Mouse (Mus musculus): ENCODE measurements around the gene Sub1. TPM values are rescaled to one million over a fixed set of nuclear protein-coding genes. Genes with fewer than 3 reads are reported as not detected.

Sub1 gene
- total RNA-seq, 2 experiments from 2014 or later, result 85.2 to 99.5 TPM

DNA sequence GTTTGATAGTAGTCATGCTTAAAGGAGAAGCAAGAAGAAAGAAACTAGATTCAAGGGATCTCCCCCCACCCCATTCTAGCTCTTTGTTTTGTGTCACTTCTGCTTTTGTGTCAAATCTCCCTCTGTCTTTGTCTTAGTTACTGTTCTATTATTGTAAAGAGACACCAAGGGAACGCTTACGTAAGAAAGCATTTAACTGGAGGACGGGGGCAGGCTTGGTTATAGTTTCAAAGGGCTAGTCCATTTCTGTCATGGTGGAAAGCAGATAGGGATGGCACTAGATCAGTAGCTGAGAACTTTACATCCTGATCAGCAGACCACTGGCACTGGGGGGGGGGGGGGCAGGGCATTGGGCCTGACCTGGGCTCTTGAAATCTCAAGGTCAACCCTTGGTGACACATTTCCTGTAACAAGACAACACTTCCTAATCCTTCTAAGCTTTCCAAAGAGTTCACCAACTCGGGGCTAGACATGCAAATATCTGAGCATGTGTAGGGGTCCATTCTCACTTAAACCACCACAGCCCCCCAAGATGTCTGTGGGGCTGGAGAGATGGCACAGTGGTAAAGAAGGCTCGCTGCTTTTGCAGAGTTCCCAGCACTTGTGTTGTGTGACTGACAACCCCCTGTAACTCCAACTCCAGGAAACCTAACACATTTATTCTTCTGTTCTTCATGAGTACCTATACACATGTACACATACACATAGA is 17.6 kb upstream of the Sub1 start:
- no peak for DNase-seq
- intact Hi-C loops (cut with DNase I), result no loop called here

DNA sequence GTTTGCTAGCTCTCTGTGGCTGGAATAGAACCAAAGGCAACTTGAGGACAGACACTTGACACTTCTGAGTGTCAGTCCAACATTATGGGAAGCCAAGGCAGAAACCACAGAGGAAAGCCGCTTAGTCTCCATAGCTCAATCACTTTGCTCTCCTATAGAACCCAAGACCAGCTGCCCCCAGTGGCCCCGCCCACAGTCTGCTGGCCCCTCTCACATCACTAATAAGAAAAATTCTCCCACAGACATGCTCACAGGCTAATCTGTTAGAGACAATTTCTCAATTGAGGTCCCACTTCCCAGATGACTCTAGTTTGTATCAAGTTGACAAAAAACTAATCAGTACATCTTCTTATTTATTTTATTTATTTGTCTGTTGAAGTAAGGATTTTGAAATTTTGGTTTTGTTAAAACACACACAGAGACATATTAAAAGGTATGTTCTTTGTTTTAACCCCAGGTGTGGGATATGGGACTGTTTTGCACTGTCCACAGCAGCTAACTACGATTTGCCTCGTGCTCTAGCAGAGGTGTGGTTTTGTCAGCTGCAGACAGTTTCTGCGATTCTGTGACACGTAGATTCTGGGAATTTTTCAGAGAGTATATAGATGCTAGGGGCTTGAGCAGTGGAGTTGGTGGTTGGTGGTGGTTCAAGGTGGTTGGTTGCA is 16.9 kb upstream of the Sub1 start:
- no peak for DNase-seq
- intact Hi-C loops (cut with DNase I), result no loop called here

DNA sequence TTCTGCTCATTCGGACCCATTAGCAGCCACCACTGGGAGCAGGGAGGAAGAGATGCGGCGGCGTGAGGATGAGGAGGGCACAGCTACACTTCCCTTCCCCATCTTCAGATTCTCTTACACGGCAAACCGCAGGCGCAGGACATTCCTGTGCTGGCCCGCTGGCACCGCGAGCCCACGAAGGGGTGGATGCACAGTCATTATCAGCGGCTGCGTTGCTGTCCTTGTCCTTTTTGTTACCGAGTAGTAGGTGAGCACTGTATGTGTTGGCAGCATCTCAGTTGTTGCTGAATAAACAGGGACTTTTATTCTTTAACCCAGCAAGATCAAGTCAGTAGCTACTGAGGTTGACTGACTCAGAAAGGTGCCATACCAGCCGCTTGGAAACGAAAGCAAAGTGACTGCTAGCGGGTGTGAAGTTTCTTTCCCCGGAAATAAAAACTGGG is 13.8 kb upstream of the Sub1 start:
- intact Hi-C loops (cut with DNase I), result no loop called here
- DNase-seq, result no peak

GRCm38 (mm10) chr15:12009712-12010601 is 13.2 kb upstream of the Sub1 start:
- intact Hi-C loops (cut with DNase I), result no loop called here

GRCm38 (mm10) chr15:12008894-12009293 is 12.1 kb upstream of the Sub1 start:
- DNase-seq, result no peak
- intact Hi-C loops (cut with DNase I), result no loop called here

More at GRCm38 (mm10) chr15:12009712-12010601, 13.2 kb upstream of the Sub1 start:
- DNase-seq, result no peak

- DNase-seq, result no peak
- intact Hi-C loops (cut with DNase I), result no loop called here
Observed at GRCm38 (mm10) chr15:12007971-12008800, 11.4 kb upstream of the Sub1 start.

GRCm38 (mm10) chr15:12007421-12007820 is 10.6 kb upstream of the Sub1 start:
- intact Hi-C loops (cut with DNase I), result no loop called here
- no peak for DNase-seq

- no peak for DNase-seq
- intact Hi-C loops (cut with DNase I), result no loop called here
Observed at GRCm38 (mm10) chr15:12006169-12006568, 9.4 kb upstream of the Sub1 start.

GRCm38 (mm10) chr15:11995815-11996201 is 975 bp downstream of the Sub1 start:
- DNase-seq, result peak; percentile 95 to 97
- intact Hi-C loops (cut with DNase I), result loop anchor here (5.0 kb wide), 2 partner anchors 41 to 71 kb away; no protein-coding TSS in a partner anchor

DNA sequence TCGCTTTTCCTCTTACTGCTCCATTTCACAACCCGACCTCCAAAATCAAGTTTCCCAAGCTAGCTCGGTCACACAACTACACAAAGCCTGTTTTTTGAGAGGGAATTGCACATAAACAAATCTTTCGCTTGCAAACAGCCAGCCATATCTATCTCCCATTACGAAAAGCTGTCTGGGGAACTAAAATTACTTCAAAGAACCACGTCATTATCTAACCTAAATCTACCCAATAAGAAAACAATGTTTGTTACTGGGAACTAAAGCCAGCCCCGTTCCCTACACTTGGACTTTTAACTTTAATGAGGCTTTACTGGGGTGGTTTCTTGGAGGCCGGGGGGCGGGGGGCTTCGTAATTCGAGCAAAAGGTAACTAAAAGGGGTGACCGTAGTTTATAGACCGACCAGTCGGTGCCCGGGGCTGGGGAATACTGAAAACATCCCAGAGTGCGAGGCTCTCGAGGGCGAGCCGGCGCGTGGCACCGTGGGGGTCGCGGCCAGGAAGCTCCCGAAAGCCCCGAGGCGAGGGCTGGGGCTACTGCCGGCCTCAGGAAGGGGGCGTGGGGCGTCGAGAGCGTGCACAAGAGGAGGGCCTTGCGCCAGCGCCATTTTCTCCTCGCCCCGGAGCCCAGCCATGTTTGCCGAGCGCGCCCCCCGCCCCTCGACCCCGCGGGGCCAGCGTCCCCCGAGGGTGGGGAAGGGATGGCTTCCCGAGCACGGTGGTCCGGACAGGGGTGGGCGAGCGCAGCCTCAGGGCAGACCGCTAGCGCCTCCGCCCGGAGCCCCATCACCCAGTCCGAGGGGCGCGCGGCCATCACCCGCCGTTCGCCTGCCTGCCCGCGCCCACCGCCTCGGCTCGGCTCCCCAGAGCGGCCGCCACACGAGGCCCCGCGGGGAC is 1.6 kb downstream of the Sub1 start:
- DNase-seq, result peak; percentile 71 to 77
- intact Hi-C loops (cut with DNase I), result loop anchor here (5.0 kb wide), 2 partner anchors 42 to 72 kb away; no protein-coding TSS in a partner anchor

GRCm38 (mm10) chr15:11994006-11994405 is 2.8 kb downstream of the Sub1 start:
- intact Hi-C loops (cut with DNase I), result no loop called here
- DNase-seq, result no peak

- intact Hi-C loops (cut with DNase I), result loop anchor here (2.0 kb wide), 1 partner anchor 93 kb away; no protein-coding TSS in a partner anchor
- DNase-seq, result peak in 1 of 2 experiments; percentile 36
Observed at GRCm38 (mm10) chr15:11991552-11992113, 5.2 kb downstream of the Sub1 start.

DNA sequence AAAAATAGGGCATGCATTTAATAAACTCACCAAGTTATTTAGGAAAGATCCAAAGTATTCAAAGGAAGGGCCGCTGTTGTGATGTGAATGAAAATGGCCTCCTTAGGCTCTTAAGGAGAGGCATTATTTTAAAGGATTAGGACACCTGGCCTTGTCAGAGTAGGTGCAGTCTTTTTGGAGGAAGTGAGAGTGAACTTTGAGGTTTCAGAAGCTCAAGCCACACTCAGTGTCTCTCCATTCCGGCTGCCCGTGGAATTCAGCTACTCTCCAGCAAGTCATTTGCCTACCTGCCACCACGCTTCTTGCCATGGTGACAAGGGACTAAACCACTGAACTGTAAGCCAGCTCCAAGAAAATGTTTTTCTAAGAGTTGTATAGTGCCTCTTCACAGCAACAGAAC is 8.2 kb downstream of the Sub1 start:
- intact Hi-C loops (cut with DNase I), result loop anchor here (10.0 kb wide), 1 partner anchor 836 kb away; the partner anchor contains the start of genes 6030458C11Rik and Drosha
- no peak for DNase-seq

- intact Hi-C loops (cut with DNase I), result loop anchor here (10.0 kb wide), 1 partner anchor 837 kb away; the partner anchor contains the start of genes 6030458C11Rik and Drosha
- DNase-seq, result no peak
Observed at GRCm38 (mm10) chr15:11987892-11988291, 8.9 kb downstream of the Sub1 start.

- intact Hi-C loops (cut with DNase I), result loop anchor here (10.0 kb wide), 1 partner anchor 843 kb away; the partner anchor contains the start of genes 6030458C11Rik and Drosha
- DNase-seq, result no peak
Observed at GRCm38 (mm10) chr15:11981985-11982384, 14.8 kb downstream of the Sub1 start.

GRCm38 (mm10) chr15:11981501-11981900 is 15.3 kb downstream of the Sub1 start:
- intact Hi-C loops (cut with DNase I), result loop anchor here (10.0 kb wide), 1 partner anchor 843 kb away; the partner anchor contains the start of genes 6030458C11Rik and Drosha
- DNase-seq, result no peak

DNA sequence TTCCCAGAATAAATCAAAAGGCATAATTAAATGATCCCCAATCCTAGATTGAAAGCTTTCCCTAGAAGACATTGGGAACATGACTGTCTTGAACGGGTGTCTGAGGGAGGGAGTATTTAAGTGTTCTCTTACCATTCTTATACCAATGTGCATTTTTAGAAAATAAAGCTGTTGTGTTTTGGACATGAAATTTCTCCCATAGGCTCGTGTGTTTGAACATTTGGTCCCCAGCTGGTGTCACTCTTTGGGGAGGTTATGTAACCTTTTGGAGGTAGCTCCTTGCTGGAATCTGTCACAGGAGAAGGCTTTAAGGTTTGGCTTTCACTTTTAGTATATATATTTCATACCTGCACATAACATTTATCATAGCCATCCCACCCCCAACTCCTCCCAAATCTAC is 18.6 kb downstream of the Sub1 start:
- DNase-seq, result no peak
- intact Hi-C loops (cut with DNase I), result loop anchor here (10.0 kb wide), 1 partner anchor 397 kb away; no protein-coding TSS in a partner anchor

DNA sequence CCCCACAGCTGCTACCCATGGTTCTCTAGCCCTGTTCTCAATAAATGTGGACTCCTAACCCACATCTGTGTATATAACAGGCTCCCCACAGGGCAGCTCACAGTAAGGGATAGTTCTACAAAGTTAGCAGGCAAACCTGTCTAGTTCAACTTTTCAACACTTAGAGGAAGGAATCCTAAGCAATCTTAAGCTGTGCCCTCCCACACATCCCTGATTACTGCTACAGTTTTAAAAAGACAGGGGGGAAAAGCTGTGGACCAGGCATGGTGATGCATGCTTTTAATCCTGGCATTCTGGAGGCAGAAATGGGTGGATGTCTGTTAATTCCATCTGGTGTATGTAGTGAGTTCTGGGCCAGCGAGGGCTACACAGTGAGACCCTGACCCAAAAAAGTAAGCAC is 19.7 kb downstream of the Sub1 start:
- DNase-seq, result no peak
- intact Hi-C loops (cut with DNase I), result loop anchor here (10.0 kb wide), 1 partner anchor 398 kb away; no protein-coding TSS in a partner anchor
